Mouse (Mus musculus) ES-E14 (cell line): ENCODE results near the gene Ercc2. TPM values are rescaled to one million over a fixed set of nuclear protein-coding genes. Genes with fewer than 3 reads are reported as not detected.

Source experiments
- DNase-seq: peaks from one replicate; pipeline ENCODE4 v3.0.0-alpha.2; 2013; ENCODE audit warnings: low read depth, low spot score
- H3K27ac ChIP-seq: 2 replicates; pipeline ENCODE4 v1.5.1; 2012; ENCODE audit warnings: low read depth, mild to moderate bottlenecking, low read length, moderate library complexity, mixed read lengths; ENCODE audit not compliant: poor library complexity, insufficient read depth, severe bottlenecking
- H3K36me3 ChIP-seq: 2 replicates; pipeline ENCODE4 v1.6.1; 2012; ENCODE audit warnings: mild to moderate bottlenecking, low read length, moderate library complexity, mixed read lengths; ENCODE audit not compliant: control insufficient read depth, poor library complexity, insufficient read depth, severe bottlenecking
- H3K4me1 ChIP-seq, 2 experiments: fragments of 150-350 bp in 1 of 2; sonication (generic) in 1 of 2; 2 replicates each; pipeline ENCODE4 v1.6.1; 2012; ENCODE audit warnings: low read length in 2 of 2, mild to moderate bottlenecking in 1 of 2, mixed read lengths in 1 of 2; ENCODE audit not compliant: control insufficient read depth in 2 of 2, insufficient read depth in 2 of 2, poor library complexity in 1 of 2
- H3K4me3 ChIP-seq, 2 experiments: fragments of 150-350 bp in 1 of 2; sonication (generic) in 1 of 2; 2 replicates each; pipeline ENCODE4 v1.5.1; 2012; ENCODE audit warnings: low read length in 2 of 2, low read depth in 1 of 2, mild to moderate bottlenecking in 1 of 2, mixed read lengths in 1 of 2; ENCODE audit not compliant: insufficient read depth in 1 of 2, poor library complexity in 1 of 2, severe bottlenecking in 1 of 2
- H3K9ac ChIP-seq: 2 replicates; pipeline ENCODE4 v1.6.1; 2012; ENCODE audit warnings: low read depth, mild to moderate bottlenecking, low read length, mixed read lengths; ENCODE audit not compliant: poor library complexity, insufficient read depth, severe bottlenecking
- H3K9me3 ChIP-seq: fragments of 150-350 bp; sonication (generic); 2 replicates; pipeline ENCODE4 v1.6.1; 2012; ENCODE audit warnings: low read depth, mild to moderate bottlenecking, low read length; ENCODE audit not compliant: control insufficient read depth, insufficient read depth
- CHD2 ChIP-seq: IDR thresholded peaks from 2 replicates; pipeline ENCODE4 v1.6.1; 2014; ENCODE audit warnings: mild to moderate bottlenecking, low read depth, low read length, inconsistent platforms
- HCFC1 ChIP-seq: IDR thresholded peaks from 2 replicates; pipeline ENCODE4 v1.6.1; 2012; ENCODE audit warnings: low read length, inconsistent platforms, borderline replicate concordance; ENCODE audit not compliant: insufficient read depth
- MAFK ChIP-seq: IDR thresholded peaks from 2 replicates; pipeline ENCODE4 v1.6.1; 2014; ENCODE audit warnings: mild to moderate bottlenecking, low read depth, low read length, inconsistent platforms; ENCODE audit not compliant: insufficient read depth
- ZC3H11A ChIP-seq: IDR thresholded peaks from 2 replicates; pipeline ENCODE4 v1.6.1; 2012; ENCODE audit warnings: low read depth, mild to moderate bottlenecking, inconsistent platforms, low read length, borderline replicate concordance
- ZNF384 ChIP-seq: IDR thresholded peaks from 2 replicates; pipeline ENCODE4 v1.6.1; 2012; ENCODE audit warnings: low read depth, low read length, inconsistent platforms
- in situ Hi-C, 2 experiments: fragments of 600-800 bp; cut with MboI; formaldehyde crosslinking; loops; one replicate each; pipeline ENCODE4 v1.15.1; 2025; ENCODE audit warnings: low sequenced_read_pairs in 2 of 2, inconsistent platforms in 1 of 2; ENCODE audit not compliant: unreplicated experiment in 2 of 2
- total RNA-seq: library from RNA; depleted of rRNA; stranded (reverse); fragments of 300-350 nt; gene quantifications from 2 replicates; pipeline ENCODE4 v1.2.3, GENCODE M21; 2012

Gene Ercc2
- total RNA-seq, 1 experiment, result 38.8 TPM

GRCm38 (mm10) chr7:19338060-19338459 lies 43.8 kb upstream of the Ercc2 start:
- no peak for DNase-seq
- Histone ChIP-seq H3K4me3 (no peak overlapping the region), H3K4me1 (peaks cover 1 to 16% of the 10 kb centered on the region in 2 experiments; a peak in 2 of 4 replicates), H3K36me3 (no peaks in the 10 kb centered on the region), H3K9ac (no peak overlapping the region), H3K9me3 (no peaks in the 10 kb centered on the region), H3K27ac (no peak overlapping the region)
- TF ChIP-seq ZNF384 (no peak), HCFC1 (no peak), CHD2 (no peak), ZC3H11A (no peak)
- in situ Hi-C loops, result no loop called here

- Histone ChIP-seq H3K27ac (no peak overlapping the region), H3K4me1 (peaks cover 1 to 16% of the 10 kb centered on the region in 2 experiments; a peak in 2 of 4 replicates), H3K4me3 (no peak overlapping the region), H3K36me3 (no peaks in the 10 kb centered on the region), H3K9me3 (no peaks in the 10 kb centered on the region), H3K9ac (no peak overlapping the region)
- no peak for DNase-seq
- in situ Hi-C loops, result no loop called here
- TF ChIP-seq MAFK (no peak), CHD2 (no peak), ZC3H11A (no peak), ZNF384 (no peak)
Observed at GRCm38 (mm10) chr7:19338596-19338995, 43.2 kb upstream of the Ercc2 start.

- no peak for DNase-seq
- Histone ChIP-seq H3K9me3 (no peaks in the 10 kb centered on the region), H3K36me3 (no peaks in the 10 kb centered on the region), H3K9ac (no peak overlapping the region), H3K4me1 (peaks cover 4 to 19% of the 10 kb centered on the region in 2 experiments; a peak in 3 of 4 replicates), H3K27ac (no peak overlapping the region), H3K4me3 (no peak overlapping the region)
- in situ Hi-C loops, result no loop called here
- TF ChIP-seq HCFC1 (no peak), MAFK (no peak), ZNF384 (no peak), CHD2 (no peak), ZC3H11A (no peak)
Observed at GRCm38 (mm10) chr7:19341250-19341649, 40.6 kb upstream of the Ercc2 start.

- Histone ChIP-seq H3K9me3 (no peaks in the 10 kb centered on the region), H3K4me3 (peak overlapping the region; percentile 49 to 61), H3K36me3 (no peaks in the 10 kb centered on the region), H3K9ac (peak overlapping the region; percentile 64; the same call in 1 of the 2 replicates), H3K27ac (no peak overlapping the region), H3K4me1 (peaks cover 4 to 19% of the 10 kb centered on the region in 2 experiments; a peak in 3 of 4 replicates)
- DNase-seq, result no peak
- in situ Hi-C loops, result no loop called here
- TF ChIP-seq HCFC1 (no peak), ZC3H11A (no peak), CHD2 (no peak), MAFK (no peak)
Observed at GRCm38 (mm10) chr7:19341761-19342409, 39.9 kb upstream of the Ercc2 start.

- Histone ChIP-seq H3K9ac (peak overlapping the region; percentile 64; the same call in 1 of the 2 replicates), H3K36me3 (no peaks in the 10 kb centered on the region), H3K27ac (no peak overlapping the region), H3K4me1 (peaks cover 4 to 19% of the 10 kb centered on the region in 2 experiments; a peak in 3 of 4 replicates), H3K9me3 (no peaks in the 10 kb centered on the region), H3K4me3 (peak overlapping the region; percentile 49 to 61; a peak in 3 of 4 replicates)
- no peak for DNase-seq
- in situ Hi-C loops, result no loop called here
- no peak for TF ChIP-seq CHD2
- no peak for TF ChIP-seq ZNF384
- TF ChIP-seq MAFK, result no peak
- no peak for TF ChIP-seq ZC3H11A
- no peak for TF ChIP-seq HCFC1
Observed at GRCm38 (mm10) chr7:19342481-19343027, 39.3 kb upstream of the Ercc2 start.
